Mouse (Mus musculus) lung, postnatal 0 days (tissue): ENCODE measurements around the gene Nrip1. TPM values are rescaled to one million over a fixed set of nuclear protein-coding genes. Genes with fewer than 3 reads are reported as not detected.

ENCODE experiments used
- ATAC-seq: fragments of 200-750 bp; cut with Nextera tagmentation; 2 replicates; pipeline ENCODE4 v1.8.0; 2017; ENCODE audit warnings: moderate library complexity
- DNase-seq: peaks from one replicate; pipeline ENCODE4 v3.0.0-alpha.2; 2016; ENCODE audit warnings: low spot score
- H3K27ac ChIP-seq: fragments of 300-500 bp; sonication (generic); 2 replicates; pipeline ENCODE4 v1.5.1; 2014; ENCODE audit warnings: antibody characterized with exemption, mild to moderate bottlenecking, low read length, mixed read lengths
- H3K27me3 ChIP-seq: fragments of 300-500 bp; sonication (generic); replicated peaks from 2 replicates; pipeline ENCODE4 v1.6.1; 2014; ENCODE audit warnings: low read length, mixed read lengths; ENCODE audit not compliant: insufficient read depth
- H3K36me3 ChIP-seq: fragments of 300-500 bp; sonication (generic); 2 replicates; pipeline ENCODE4 v1.6.1; 2014; ENCODE audit warnings: low read length, mixed read lengths; ENCODE audit not compliant: insufficient read depth
- H3K4me1 ChIP-seq: fragments of 300-500 bp; sonication (generic); 2 replicates; pipeline ENCODE4 v1.6.1; 2014; ENCODE audit warnings: antibody characterized with exemption, low read depth, low read length, mixed read lengths; ENCODE audit not compliant: insufficient read depth
- H3K4me2 ChIP-seq: fragments of 300-500 bp; sonication (generic); replicated peaks from 2 replicates; pipeline ENCODE4 v1.6.1; 2014; ENCODE audit warnings: low read depth, mild to moderate bottlenecking, low read length, moderate library complexity, mixed read lengths
- H3K4me3 ChIP-seq: fragments of 300-500 bp; sonication (generic); 2 replicates; pipeline ENCODE4 v1.5.1; 2014; ENCODE audit warnings: low read depth, low read length
- H3K9ac ChIP-seq: fragments of 300-500 bp; sonication (generic); replicated peaks from 2 replicates; pipeline ENCODE4 v1.6.1; 2014; ENCODE audit warnings: low read depth, mild to moderate bottlenecking
- H3K9me3 ChIP-seq: fragments of 300-500 bp; sonication (generic); 2 replicates; pipeline ENCODE4 v1.6.1; 2016; ENCODE audit warnings: low read length, mixed read lengths
- CTCF ChIP-seq: IDR thresholded peaks from 2 replicates; pipeline ENCODE4 v1.5.1; 2016; ENCODE audit warnings: antibody characterized with exemption, mild to moderate bottlenecking
- EP300 ChIP-seq: IDR thresholded peaks from 2 replicates; pipeline ENCODE4 v1.6.1; 2016; ENCODE audit warnings: antibody characterized with exemption, mild to moderate bottlenecking, control low read depth
- WGBS: fragments of 180-500 bp; shearing (Covaris S2); extraction: QIAGEN DNeasy Blood & Tissue Kit; methylation state at CpG from one replicate; pipeline ENCODE4 v1.1.7; 2014; 5-methylcytosine and 5-hydroxymethylcytosine counted together
- polyA plus RNA-seq: library from polyadenylated mRNA; unstranded; fragments of >200 nt; fragmentation: Nextera tagmentation; extraction: Ambion mirVana; gene quantifications from 2 replicates; pipeline ENCODE4 v1.2.1, GENCODE M21; 2015

Nrip1 gene
- polyA plus RNA-seq, 1 experiment from 2014 or later = 25.3 TPM

DNA sequence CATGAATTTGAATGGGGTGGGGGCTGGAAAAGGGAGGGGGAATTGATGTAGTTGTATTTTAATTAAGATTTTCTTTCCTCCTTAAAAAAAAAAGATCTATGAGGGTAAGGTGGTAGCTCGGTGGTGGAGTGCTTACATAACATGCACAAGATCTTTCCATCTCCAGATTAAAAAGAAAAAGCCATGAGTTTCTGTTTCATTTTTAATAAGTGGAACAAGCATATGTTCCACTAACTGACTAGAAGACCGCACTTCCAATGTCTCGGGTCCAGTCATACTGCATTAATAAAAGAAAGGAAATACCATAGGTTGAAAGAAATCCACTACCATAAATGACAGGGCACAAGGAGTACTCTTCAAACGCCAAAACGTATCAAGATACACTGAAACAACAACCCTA lies 18.4 kb downstream of the Nrip1 start:
- Histone ChIP-seq H3K36me3 (no peaks in the 10 kb centered on the region), H3K27me3 (no peaks in the 10 kb centered on the region), H3K4me1 (0 out of 2 replicates have a peak, but pooled peaks cover 4% of the 10 kb centered on the region), H3K9me3 (no peaks in the 10 kb centered on the region), H3K4me3 (no peak overlapping the region), H3K9ac (no peak overlapping the region), H3K4me2 (no peak overlapping the region), H3K27ac (no peak overlapping the region)
- 59% methylated on average over 5 of the region's 5 CpGs for WGBS
- ATAC-seq = no peak
- no peak for TF ChIP-seq CTCF
- no peak for TF ChIP-seq EP300
- DNase-seq = no peak

DNA sequence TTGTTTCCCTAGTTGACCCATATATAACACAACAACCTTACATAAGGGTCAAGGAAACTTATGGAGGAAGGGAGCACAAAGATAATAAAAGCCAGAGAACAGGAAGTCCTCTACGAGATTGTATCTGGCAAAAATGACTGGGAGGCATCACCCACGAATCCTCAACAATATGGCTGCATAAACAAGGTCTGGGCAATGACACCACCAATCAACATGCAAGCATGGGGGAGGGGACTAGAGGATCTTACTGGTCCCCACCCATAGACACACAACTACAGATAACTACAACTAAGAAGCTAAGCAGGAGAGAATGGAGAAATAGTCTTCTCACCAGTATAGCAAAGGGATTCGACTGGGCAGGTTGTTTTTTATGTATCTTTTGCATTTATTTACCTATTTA lies 18.8 kb downstream of the Nrip1 start:
- TF ChIP-seq EP300 (peak; percentile 65; the same call in 1 of the 2 replicates), CTCF (no peak)
- Histone ChIP-seq H3K27ac (no peak overlapping the region), H3K27me3 (no peaks in the 10 kb centered on the region), H3K9ac (no peak overlapping the region), H3K9me3 (no peaks in the 10 kb centered on the region), H3K4me1 (0 out of 2 replicates have a peak, but pooled peaks cover 4% of the 10 kb centered on the region), H3K4me3 (no peak overlapping the region), H3K36me3 (0 out of 2 replicates have a peak, but pooled peaks cover under 1% of the 10 kb centered on the region), H3K4me2 (no peak overlapping the region)
- WGBS = 52% methylated on average over 3 of the region's 3 CpGs
- peak; percentile 44 for DNase-seq
- peak; percentile 50; the same call in 1 of the 2 replicates for ATAC-seq

DNA sequence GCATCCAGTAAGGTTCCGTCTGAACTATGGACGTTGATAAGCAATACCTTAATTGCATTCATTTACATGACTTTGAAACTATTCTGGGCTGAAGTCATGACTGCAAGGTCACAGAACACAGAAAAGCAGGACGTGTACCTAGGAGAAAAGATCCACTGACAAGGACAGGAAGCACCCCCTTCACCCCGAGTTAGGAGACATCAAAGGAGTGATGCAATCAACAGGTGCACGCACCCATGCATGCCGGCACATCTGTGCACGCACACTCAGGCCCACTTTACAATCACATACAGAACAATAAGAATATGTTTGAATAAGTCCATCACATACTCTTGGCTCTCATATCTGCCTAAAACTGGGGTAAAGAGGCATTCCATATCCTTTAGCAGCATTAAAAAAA lies 19.3 kb downstream of the Nrip1 start:
- Histone ChIP-seq H3K27ac (no peak overlapping the region), H3K9me3 (no peaks in the 10 kb centered on the region), H3K9ac (no peak overlapping the region), H3K4me2 (no peak overlapping the region), H3K4me1 (0 out of 2 replicates have a peak, but pooled peaks cover 4% of the 10 kb centered on the region), H3K4me3 (no peak overlapping the region), H3K27me3 (no peaks in the 10 kb centered on the region), H3K36me3 (0 out of 2 replicates have a peak, but pooled peaks cover 6% of the 10 kb centered on the region)
- whole genome bisulfite sequencing = 58% methylated on average over 7 of the region's 7 CpGs
- DNase-seq (no peak), ATAC-seq (no peak)
- TF ChIP-seq EP300 (no peak), CTCF (no peak)

DNA sequence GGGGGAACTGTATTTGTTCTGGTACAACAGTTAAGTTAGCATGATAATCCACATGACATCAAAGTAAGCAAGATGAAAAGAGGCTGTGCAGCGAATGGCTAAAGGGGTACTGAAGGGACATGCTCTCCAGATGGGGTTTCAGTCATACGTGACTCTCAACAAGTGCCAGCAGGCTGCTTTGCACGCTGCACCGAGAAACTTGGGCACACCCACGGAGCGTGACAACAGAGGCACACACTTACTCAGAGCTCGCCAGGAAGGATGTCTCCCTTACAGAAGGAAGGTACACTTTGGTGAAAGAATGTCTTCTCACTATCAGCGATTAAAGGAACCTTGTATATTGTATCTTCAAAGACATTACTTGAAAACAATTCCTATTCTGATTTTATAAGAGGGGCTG lies 22.7 kb downstream of the Nrip1 start:
- Histone ChIP-seq H3K4me3 (no peak overlapping the region), H3K9me3 (no peaks in the 10 kb centered on the region), H3K4me2 (no peak overlapping the region), H3K36me3 (peaks cover 6% of the 10 kb centered on the region; the same call in 1 of the 2 replicates), H3K27me3 (no peaks in the 10 kb centered on the region), H3K4me1 (no peaks in the 10 kb centered on the region), H3K9ac (no peak overlapping the region), H3K27ac (no peak overlapping the region)
- ATAC-seq = no peak
- DNase-seq = no peak
- WGBS = 79% methylated on average over 8 of the region's 8 CpGs
- TF ChIP-seq CTCF = no peak
- no peak for TF ChIP-seq EP300

DNA sequence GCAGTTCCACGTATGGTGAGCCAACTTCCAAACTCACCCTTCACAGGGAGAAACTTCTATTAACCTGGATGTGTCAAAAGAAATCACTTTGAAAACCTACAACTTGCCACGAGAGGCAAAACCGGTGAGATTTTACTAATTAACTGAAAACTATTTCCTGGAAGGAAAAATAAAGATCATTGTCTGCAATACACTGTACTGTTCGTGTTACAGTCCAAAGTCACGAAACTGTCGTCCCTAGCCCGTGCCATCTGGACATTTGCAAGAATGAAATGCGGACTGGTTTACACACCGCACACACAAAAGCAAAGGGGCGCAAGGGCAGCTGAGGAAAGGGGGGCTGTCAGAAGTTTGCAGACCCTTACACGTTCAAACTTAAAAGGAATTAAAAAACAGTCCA lies 24.6 kb downstream of the Nrip1 start:
- DNase-seq (no peak), ATAC-seq (no peak)
- Histone ChIP-seq H3K9me3 (no peaks in the 10 kb centered on the region), H3K4me1 (no peaks in the 10 kb centered on the region), H3K4me3 (no peak overlapping the region), H3K27me3 (no peaks in the 10 kb centered on the region), H3K27ac (no peak overlapping the region), H3K4me2 (no peak overlapping the region), H3K36me3 (peaks cover 6% of the 10 kb centered on the region; the same call in 1 of the 2 replicates), H3K9ac (no peak overlapping the region)
- WGBS = 83% methylated on average over 11 of the region's 11 CpGs
- TF ChIP-seq CTCF (no peak), EP300 (no peak)

DNA sequence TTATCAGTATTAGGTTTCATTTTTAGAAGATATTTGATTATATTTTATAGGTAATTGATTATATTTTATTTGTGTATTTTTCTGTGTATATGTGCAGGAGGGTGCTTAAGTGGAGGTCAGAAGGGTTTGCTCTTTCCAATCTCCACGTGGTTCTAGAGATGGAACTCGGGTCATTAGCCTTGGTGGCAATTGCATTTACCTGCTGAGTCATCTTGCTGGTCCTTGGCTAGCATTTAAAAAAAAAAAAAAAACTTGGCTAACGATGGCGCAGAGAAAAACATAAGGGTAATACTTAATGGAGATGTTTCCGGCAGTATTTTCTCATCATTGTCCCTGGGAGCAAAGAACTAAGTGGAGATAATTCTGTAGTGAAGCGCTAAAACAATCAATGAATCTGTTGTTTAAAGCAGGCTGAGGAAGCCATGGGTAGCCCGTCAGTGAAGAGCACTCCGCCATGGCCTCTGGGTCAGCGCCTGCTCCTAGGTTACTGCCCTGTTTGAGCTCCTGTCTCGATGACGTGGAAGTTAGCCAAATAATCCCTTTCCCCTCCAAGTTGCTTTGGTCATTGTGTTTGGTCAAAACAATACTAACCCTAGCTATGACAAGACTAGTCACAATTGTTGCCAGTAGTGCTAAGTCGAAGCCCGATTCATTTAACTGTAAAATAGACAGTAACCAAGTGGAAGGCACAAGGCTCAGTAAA lies 25.8 kb downstream of the Nrip1 start:
- TF ChIP-seq EP300 (no peak), CTCF (no peak)
- no peak for ATAC-seq
- H3K4me3 ChIP-seq = no peak overlapping the region
- H3K4me2 ChIP-seq = no peak overlapping the region
- no peak for DNase-seq
- no peak overlapping the region for H3K27ac ChIP-seq
- H3K9ac ChIP-seq = no peak overlapping the region
- H3K36me3 ChIP-seq = peaks cover 6% of the 10 kb centered on the region; the same call in 1 of the 2 replicates
- no peaks in the 10 kb centered on the region for H3K4me1 ChIP-seq
- H3K27me3 ChIP-seq = no peaks in the 10 kb centered on the region
- 87% methylated on average over 13 of the region's 13 CpGs for WGBS
- H3K9me3 ChIP-seq = no peaks in the 10 kb centered on the region
